Mouse (Mus musculus) right cerebral cortex, postnatal 10 days (tissue): ENCODE results near the gene Cdkn2d.
"Not testable (repeated sequence)": the region's sequence is repeated elsewhere in the genome, so short reads cannot be mapped to it uniquely, and the experiment has no call there.

ENCODE experiments used
- DNase-seq, 2 experiments: peaks; one replicate each; pipeline ENCODE4 v3.0.0; 2021; ENCODE audit warnings: low spot score in 2 of 2

Gene Cdkn2d

GRCm38 (mm10) chr9:21318792-21319191 lies 27.6 kb upstream of the Cdkn2d start:
- no peak for DNase-seq

GRCm38 (mm10) chr9:21316696-21317095 lies 25.5 kb upstream of the Cdkn2d start:
- DNase-seq, result no peak

- DNase-seq, result no peak
Observed at GRCm38 (mm10) chr9:21315421-21315820, 24.2 kb upstream of the Cdkn2d start.

GRCm38 (mm10) chr9:21314367-21315140 lies 23.3 kb upstream of the Cdkn2d start:
- no peak for DNase-seq

- DNase-seq, result peak; percentile 72 to 85
Observed at GRCm38 (mm10) chr9:21313394-21313793, 22.2 kb upstream of the Cdkn2d start.

- no peak for DNase-seq
Observed at GRCm38 (mm10) chr9:21312134-21312533, 20.9 kb upstream of the Cdkn2d start, which contains the start of gene Ap1m2. TSS of gene Ap1m2 (minus strand) at chr9:21312337.

GRCm38 (mm10) chr9:21311695-21312094 lies 20.5 kb upstream of the Cdkn2d start:
- no peak for DNase-seq

GRCm38 (mm10) chr9:21309150-21309741 lies 18.0 kb upstream of the Cdkn2d start:
- no peak for DNase-seq

- no peak for DNase-seq
Observed at GRCm38 (mm10) chr9:21305065-21305464, 13.9 kb upstream of the Cdkn2d start.

GRCm38 (mm10) chr9:21299014-21299413 lies 7.8 kb upstream of the Cdkn2d start:
- no peak for DNase-seq

GRCm38 (mm10) chr9:21292271-21292670 lies 1.1 kb upstream of the Cdkn2d start:
- DNase-seq, result no peak

- DNase-seq, result not testable (repeated sequence)
Observed at GRCm38 (mm10) chr9:21291868-21292267, 661 bp upstream of the Cdkn2d start.

GRCm38 (mm10) chr9:21290589-21290988 lies 618 bp downstream of the Cdkn2d start:
- peak in 1 of 2 experiments; percentile 74 for DNase-seq

- DNase-seq, result no peak
Observed at GRCm38 (mm10) chr9:21289337-21289671, 1.9 kb downstream of the Cdkn2d start.

- peak in 1 of 2 experiments; percentile 53 for DNase-seq
Observed at GRCm38 (mm10) chr9:21288404-21289336, 2.5 kb downstream of the Cdkn2d start.

- DNase-seq, result peak; percentile 98
Observed at GRCm38 (mm10) chr9:21287571-21288402, 3.4 kb downstream of the Cdkn2d start, which contains the start of gene Kri1. TSS of gene Kri1 (minus strand) at chr9:21287969.

- DNase-seq, result no peak
Observed at GRCm38 (mm10) chr9:21286753-21287152, 4.5 kb downstream of the Cdkn2d start.

GRCm38 (mm10) chr9:21283994-21284393 lies 7.2 kb downstream of the Cdkn2d start:
- no peak for DNase-seq

- no peak for DNase-seq
Observed at GRCm38 (mm10) chr9:21283591-21283990, 7.6 kb downstream of the Cdkn2d start.

GRCm38 (mm10) chr9:21277776-21278175 lies 13.4 kb downstream of the Cdkn2d start:
- no peak for DNase-seq

- DNase-seq, result no peak
Observed at GRCm38 (mm10) chr9:21276307-21276706, 14.9 kb downstream of the Cdkn2d start.
